In genomic region chr11:23255427-23256193, GRCm38 (mm10) we compare ENCODE assay signal across 8 mouse cellular contexts. TPM values are rescaled to one million over a fixed set of nuclear protein-coding genes. Genes with fewer than 3 reads are reported as not detected.
DNase-seq lines count a peak whose midpoint lies in the region; ATAC-seq and TF ChIP-seq lines count a peak whose summit lies in the region.

Gene Xpo1 (plus strand): TSS chr11:23256041.

- no peaks in the 10 kb centered on the region for H3K27me3 ChIP-seq in forebrain, embryonic 15.5 days

- ATAC-seq in forebrain, embryonic 15.5 days (replicated peaks) = peak; percentile 99
- ATAC-seq in neutrophil, adult 5-6 weeks (ENCODE audit: extremely low read depth, insufficient number of reproducible peaks, low FRiP score, poor library complexity, severe bottlenecking) = peak; percentile 83

- peak; percentile 100 for DNase-seq in ES-E14 (ENCODE audit: low read depth, low spot score)
- peak; percentile 99 for DNase-seq in cerebellum, adult 11-12 months
- peak; percentile 99 for DNase-seq in heart, postnatal 25 days (ENCODE audit: low spot score)
- DNase-seq in layer of hippocampus, adult 18-20 months (ENCODE audit: low spot score in 2 of 2) = peak; percentile 99 to 100
- peak; percentile 100 for DNase-seq in lung, adult 2 months
- DNase-seq in thymus, adult 18-20 months = peak; percentile 99

- peaks cover 2% of the 10 kb centered on the region; the same call in 1 of the 2 replicates for H3K36me3 ChIP-seq in ES-E14 (ENCODE audit: control insufficient read depth, insufficient read depth, low read length, poor library complexity, severe bottlenecking)
- H3K36me3 ChIP-seq in forebrain, embryonic 15.5 days = no peaks in the 10 kb centered on the region

- in situ Hi-C loops in ES-E14 (cut with MboI; ENCODE audit: low sequenced_read_pairs in 2 of 2, unreplicated experiment in 2 of 2) = no loop called here

- TF ChIP-seq CTCF in lung, adult 2 months (IDR thresholded peaks at IDR 0.05; ENCODE audit: insufficient read depth, low read length) = peak; percentile 36

- intact Hi-C loops in heart, postnatal 25 days (cut with DNase I) = loop anchor here (1.0 to 10.0 kb wide), 7 partner anchors 44 to 1683 kb away; partner anchors contain the start of genes Fam161a, Mdh1, Usp34 and Wdpcp

- peaks cover 2 to 3% of the 10 kb centered on the region in 2 experiments; a peak in 2 of 4 replicates for H3K4me1 ChIP-seq in ES-E14 (ENCODE audit: control insufficient read depth in 2 of 2, insufficient read depth in 2 of 2, low read length in 2 of 2, poor library complexity in 1 of 2)
- peaks cover 25% of the 10 kb centered on the region for H3K4me1 ChIP-seq in forebrain, embryonic 15.5 days
- H3K4me1 ChIP-seq in lung, adult 2 months (ENCODE audit: control insufficient read depth, insufficient read depth, low read length) = peaks cover 9% of the 10 kb centered on the region

- WGBS in forebrain, embryonic 15.5 days = 0% methylated on average over 56 of the region's 60 CpGs
- WGBS in lung, adult 2 months = under 1% methylated on average over 59 of the region's 60 CpGs

- no peaks in the 10 kb centered on the region for H3K9me3 ChIP-seq in ES-E14 (ENCODE audit: control insufficient read depth, insufficient read depth, low read depth, low read length)
- no peaks in the 10 kb centered on the region for H3K9me3 ChIP-seq in forebrain, embryonic 15.5 days

- peak; percentile 83 for TF ChIP-seq POLR2A in lung, adult 2 months (IDR thresholded peaks at IDR 0.05; ENCODE audit: borderline replicate concordance, extremely low read depth, low read depth, low read length)

- H3K4me3 ChIP-seq in ES-E14 (ENCODE audit: insufficient read depth in 1 of 2, low read depth in 1 of 2, low read length in 2 of 2, poor library complexity in 1 of 2, severe bottlenecking in 1 of 2) = peak within 1 kb of the TSS; percentile 78 to 86
- H3K4me3 ChIP-seq in forebrain, embryonic 15.5 days = peak within 1 kb of the TSS; percentile 86
- peak within 1 kb of the TSS; percentile 96 for H3K4me3 ChIP-seq in lung, adult 2 months (replicated peaks; ENCODE audit: extremely low read depth, low read depth, low read length)

- peak within 1 kb of the TSS; percentile 95 for H3K27ac ChIP-seq in ES-E14 (ENCODE audit: insufficient read depth, low read depth, low read length, poor library complexity, severe bottlenecking)
- peak within 1 kb of the TSS; percentile 100 for H3K27ac ChIP-seq in forebrain, embryonic 15.5 days (replicated peaks)

- peak within 1 kb of the TSS; percentile 99 for H3K9ac ChIP-seq in ES-E14 (ENCODE audit: insufficient read depth, low read depth, low read length, poor library complexity, severe bottlenecking)
- H3K9ac ChIP-seq in forebrain, embryonic 15.5 days (replicated peaks) = peak within 1 kb of the TSS; percentile 92

- peak within 1 kb of the TSS; percentile 77 for H3K4me2 ChIP-seq in forebrain, embryonic 15.5 days (replicated peaks)

TF ChIP-seq in ES-E14, 5 proteins besides CTCF, POLR2A, EP300 and RAD21:
- peak; percentile 83 for TF ChIP-seq CHD2 (IDR thresholded peaks at IDR 0.05; ENCODE audit: low read depth, low read length)
- peak; percentile 57; the same call in 1 of the 2 replicates for TF ChIP-seq HCFC1 (IDR thresholded peaks at IDR 0.05; ENCODE audit: borderline replicate concordance, insufficient read depth, low read length)
- no peak for TF ChIP-seq ZC3H11A (IDR thresholded peaks at IDR 0.05; ENCODE audit: borderline replicate concordance, low read depth, low read length)

RNA-seq across cellular contexts. Expression of gene Xpo1, which starts in this region (rescaled TPM):
- 151 and 245 TPM in 2 replicates for total RNA-seq in ES-E14 (2012; rRNA removed)
- polyA plus RNA-seq in forebrain, embryonic 15.5 days (2015; fragmentation: Nextera tagmentation; extraction: Ambion mirVana) = 94.2 and 97.0 TPM in 2 replicates
- 10 to 100 TPM; 33.9 to 44.3 TPM for total RNA-seq in heart, postnatal 25 days (2021)
- total RNA-seq in layer of hippocampus, adult 18-20 months (2021) = 10 to 100 TPM; 63.3 to 68.2 TPM
- 5.6 and 7.1 TPM in 2 replicates for polyA plus RNA-seq in lung, adult 2 months (2012; rRNA removed)
- total RNA-seq in neutrophil, adult 5-6 weeks (2017) = 191 and 196 TPM in 2 replicates

Comparison
In these comparisons a context has a peak if more than half of its experiments do, and no peak if none do; other contexts are left out.
1. Peak in every context shown above with its lines: DNase-seq, ATAC-seq, H3K4me3 ChIP-seq and H3K27ac ChIP-seq.
2. RNA of gene Xpo1 (polyA plus RNA-seq): 94.2 to 97.0 TPM in forebrain, embryonic 15.5 days; 5.6 to 7.1 TPM in lung, adult 2 months; every median in the first group is over 10 times any median in the second.